Mouse (Mus musculus) WW6 (cell line): Measurements from ENCODE around the gene Tbxas1.

ENCODE experiments used
- DNase-seq: peaks from one replicate; pipeline ENCODE4 v3.0.0-alpha.2; 2013; ENCODE audit warnings: low read depth, low spot score

The Tbxas1 gene

DNA sequence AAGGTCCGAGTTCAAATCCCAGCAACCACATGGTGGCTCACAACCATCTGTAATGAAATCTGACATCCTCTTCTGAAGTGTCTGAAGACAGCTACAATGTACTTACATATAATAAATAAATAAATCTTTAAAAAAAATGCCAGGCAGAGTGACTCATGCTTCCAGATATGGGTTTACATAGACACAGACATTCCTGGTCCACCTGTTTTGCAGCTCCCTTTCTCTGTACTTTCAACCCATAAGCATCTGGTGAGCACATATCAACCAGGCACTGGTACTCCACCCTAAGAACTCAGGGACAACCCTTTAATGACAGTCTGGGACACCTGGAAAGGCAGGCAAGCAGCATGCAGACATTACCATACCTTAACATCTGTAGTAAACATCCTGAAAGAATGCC, 240.2 kb downstream of the Tbxas1 start:
- DNase-seq: no peak

- peak; percentile 50 for DNase-seq
Measured at GRCm38 (mm10) chr6:39117584-39118455, 242.6 kb downstream of the Tbxas1 start, which contains the start of gene Parp12. TSS of gene Parp12 (minus strand) at chr6:39118349.

- peak; percentile 28 for DNase-seq
Measured at GRCm38 (mm10) chr6:39118456-39118881, 243.3 kb downstream of the Tbxas1 start.

DNA sequence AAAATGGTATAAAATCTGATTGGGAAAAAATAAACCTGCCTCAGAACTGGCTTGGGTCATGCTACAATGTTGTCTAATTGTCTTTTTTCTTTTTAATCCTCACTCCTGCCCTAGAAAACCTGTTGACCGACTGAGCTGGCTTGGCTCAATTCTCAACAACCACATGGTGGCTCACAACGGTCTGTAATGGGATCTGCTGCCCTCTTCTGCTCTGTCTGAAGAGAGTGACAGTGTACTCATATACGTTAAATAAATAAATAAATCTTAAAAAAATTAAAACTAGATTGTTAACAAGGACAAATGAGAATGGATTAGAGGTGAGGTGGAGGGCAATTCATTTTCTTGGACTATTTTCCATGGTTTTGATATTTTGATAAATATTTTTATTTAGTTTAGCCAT, 245.5 kb downstream of the Tbxas1 start:
- DNase-seq: no peak

- no peak for DNase-seq
Measured at GRCm38 (mm10) chr6:39124719-39125118, 249.5 kb downstream of the Tbxas1 start.

DNA sequence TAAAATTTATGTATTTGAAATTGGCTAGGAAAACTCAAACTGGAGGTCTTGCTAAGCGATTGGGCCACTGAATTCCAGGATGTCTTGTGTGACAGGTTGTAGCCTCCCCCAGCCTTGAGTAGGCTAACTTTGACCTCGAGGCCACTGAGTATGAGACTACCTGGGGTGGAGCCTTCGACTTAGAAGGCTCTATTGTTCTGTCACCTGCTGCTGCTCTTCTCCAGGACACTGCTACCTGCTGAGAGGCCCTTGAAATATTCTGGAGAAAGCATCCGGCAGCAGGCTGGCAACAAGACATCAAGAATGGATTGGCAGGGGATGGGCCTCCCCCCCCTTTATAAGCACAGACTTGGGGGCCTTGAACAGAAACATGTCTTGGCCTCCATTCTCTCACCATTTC, 256.3 kb downstream of the Tbxas1 start:
- no peak for DNase-seq

DNA sequence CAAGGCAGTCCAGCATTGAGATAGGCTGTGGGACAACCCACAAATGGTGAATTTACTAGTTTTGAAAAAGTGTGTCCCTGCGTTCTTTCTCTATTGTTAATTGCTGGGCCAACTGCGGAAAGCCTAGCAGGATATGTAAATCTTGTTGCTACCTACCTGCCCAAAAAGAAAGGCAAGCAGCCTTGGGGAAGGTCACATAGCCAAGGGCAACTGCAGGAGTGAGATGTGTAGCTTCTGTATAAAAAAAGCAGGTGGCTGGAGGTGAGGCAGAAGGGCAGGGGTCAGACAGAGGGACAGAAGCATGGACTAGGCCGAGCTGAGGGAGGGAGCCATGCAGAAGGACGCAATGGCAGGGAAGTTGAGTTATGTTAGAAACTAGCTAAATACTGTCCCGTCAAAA, 257.4 kb downstream of the Tbxas1 start:
- no peak for DNase-seq
